Mouse (Mus musculus): Measurements from ENCODE around the gene Kansl3. TPM values are rescaled to one million over a fixed set of nuclear protein-coding genes. Genes with fewer than 3 reads are reported as not detected.

The Kansl3 gene
- 46.4 and 58.4 TPM in 2 replicates for total RNA-seq (2023)

DNA sequence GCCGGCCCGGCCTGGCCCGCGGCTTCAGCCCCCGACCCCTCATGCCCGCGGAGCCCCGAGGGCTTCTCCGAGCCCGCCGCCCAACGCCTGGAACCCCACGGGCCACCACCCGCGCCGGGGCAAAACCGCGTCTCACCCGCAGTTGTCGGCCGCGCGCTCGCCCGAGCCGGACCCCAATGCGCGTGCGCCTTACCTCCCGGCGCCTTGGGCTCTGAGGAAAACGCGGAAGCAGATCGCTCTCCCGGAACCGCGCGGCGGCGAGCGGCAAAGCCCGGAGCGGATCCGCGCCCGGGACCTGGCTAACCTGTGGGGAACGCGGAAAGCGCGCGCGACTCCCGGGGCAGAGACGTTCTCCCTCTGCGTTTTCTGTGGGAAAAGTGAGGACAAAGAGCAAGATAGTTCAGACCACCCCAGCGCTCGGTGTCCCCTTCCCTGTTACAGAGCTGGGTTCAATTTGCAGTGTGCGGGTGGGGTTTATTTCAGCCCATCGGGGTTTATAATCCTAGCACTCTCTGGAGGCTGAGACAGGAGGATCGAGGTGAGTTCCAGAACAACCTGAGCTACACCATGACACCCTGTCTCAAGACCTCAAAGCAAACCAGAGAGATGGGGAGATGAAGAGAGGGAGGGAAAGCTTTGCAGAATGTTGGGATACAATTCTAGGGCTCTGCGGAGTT, at the start of gene Kansl3:
Gene Kansl3, minus strand, starts transcription at position 213 of the 677 bp plus-strand sequence.

DNA sequence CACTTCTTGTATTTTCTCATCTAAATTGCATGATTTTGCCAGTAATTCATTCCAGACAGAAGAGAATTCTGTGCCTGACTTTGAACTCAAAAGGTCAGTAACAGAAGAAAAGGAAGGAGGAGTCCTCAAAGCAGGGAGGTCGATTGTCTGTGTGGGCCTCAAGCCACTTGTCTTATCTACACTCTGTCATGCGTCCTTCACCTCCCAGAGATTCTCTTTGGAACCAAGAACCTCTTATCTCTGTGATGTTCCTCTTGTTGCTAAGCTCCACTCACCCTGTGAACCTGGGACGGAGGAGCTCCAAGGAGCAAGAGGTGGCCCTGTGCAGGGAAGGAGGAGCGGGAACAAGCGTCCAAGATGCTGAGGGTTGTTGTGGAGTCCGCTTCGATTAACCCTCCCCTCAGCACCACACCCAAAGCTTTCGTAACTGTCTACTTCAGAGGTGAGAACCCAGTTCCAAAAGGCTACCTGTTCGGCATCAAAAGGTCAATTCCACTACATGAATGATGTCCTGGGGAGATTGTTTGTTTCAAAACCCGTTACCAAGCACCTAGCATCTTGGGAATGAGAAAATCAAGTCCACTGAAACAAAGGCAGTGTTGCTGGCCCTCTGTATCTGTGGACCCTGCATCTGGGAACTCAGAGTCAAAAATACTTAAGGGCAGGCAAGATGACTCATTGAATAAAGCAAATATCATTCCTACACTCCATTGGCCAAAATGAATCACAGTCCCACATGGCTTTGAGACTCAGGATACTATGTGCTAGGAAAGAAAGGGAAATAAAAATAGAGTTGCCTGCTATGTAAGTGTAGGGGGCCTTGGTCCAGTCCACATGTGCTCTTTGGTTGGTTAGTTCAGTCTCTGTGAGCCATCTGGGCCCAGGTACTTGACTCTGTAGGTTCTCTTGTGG, 3.2 kb upstream of the Kansl3 start, which contains the start of gene Fer1l5:
Gene Fer1l5, plus strand, starts transcription at position 358 of the 912 bp plus-strand sequence.

DNA sequence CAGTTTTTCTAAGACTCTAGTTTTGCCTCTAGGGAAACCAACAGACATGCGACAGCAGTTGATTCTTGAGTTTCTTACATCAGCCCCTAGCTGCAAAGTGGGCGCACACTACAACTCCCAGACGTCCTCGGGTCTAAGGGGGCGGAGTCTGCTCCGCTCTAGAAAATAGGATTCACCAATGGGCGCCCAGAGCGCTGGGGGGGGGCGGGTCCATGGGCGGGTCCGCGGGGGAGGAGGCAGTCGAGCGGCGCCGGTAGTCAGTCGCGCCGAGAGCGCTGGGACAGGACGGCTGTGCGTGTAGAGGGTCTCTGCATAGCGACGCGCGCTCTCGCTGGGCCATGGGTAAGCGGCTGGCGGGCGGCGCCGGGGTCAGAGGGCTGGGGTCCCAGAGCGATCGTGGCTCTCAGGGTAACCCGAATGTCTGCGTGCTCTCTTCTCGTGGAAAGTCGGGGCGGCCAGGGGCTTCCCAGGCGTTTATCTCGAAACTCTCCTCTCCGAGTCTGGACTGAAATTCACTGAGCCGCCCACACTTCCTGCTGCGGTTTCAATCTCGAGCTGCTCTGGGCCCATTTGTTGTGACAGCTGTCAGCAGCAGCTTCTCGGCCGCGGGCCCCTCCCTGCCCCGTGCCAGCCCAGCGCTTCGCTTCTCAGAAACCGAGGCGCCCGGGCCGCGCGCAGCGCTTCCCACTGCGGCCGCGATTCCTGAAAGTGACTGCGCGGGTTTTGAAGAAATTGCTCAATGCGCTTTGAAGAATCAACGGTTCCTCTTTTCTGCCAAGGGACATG, 61.3 kb downstream of the Kansl3 start, which contains the start of gene Arid5a:
Gene Arid5a, plus strand, starts transcription at position 239 of the 786 bp plus-strand sequence.

Other genes with a start within 250 kb of the Kansl3 start
- gene Uggt1, start 124.5 kb downstream of the Kansl3 start, total RNA-seq (2023), result 54.4 and 68.0 TPM in 2 replicates
- gene Neurl3, start 94.5 kb downstream of the Kansl3 start, total RNA-seq (2023), result 306 and 308 TPM in 2 replicates
- 112 and 142 TPM in 2 replicates for gene Arid5a, start 61.4 kb downstream of the Kansl3 start, total RNA-seq (2023)
- not detected in 2 replicates for gene Fer1l5, start 3.1 kb upstream of the Kansl3 start, total RNA-seq (2023)
- gene Lman2l, start 76.1 kb upstream of the Kansl3 start, total RNA-seq (2023), result 31.8 and 42.1 TPM in 2 replicates
- 27.9 and 32.5 TPM in 2 replicates for gene Cnnm4, start 102.4 kb upstream of the Kansl3 start, total RNA-seq (2023)
- 30.7 and 40.0 TPM in 2 replicates for gene Cnnm3, start 142.7 kb upstream of the Kansl3 start, total RNA-seq (2023)
- gene Ankrd23, start 167.7 kb upstream of the Kansl3 start, total RNA-seq (2023), result 1.1 and 2.4 TPM in 2 replicates
- gene Gm42417, start 170.2 kb upstream of the Kansl3 start, total RNA-seq (2023), result 3.4 TPM in 1 of 2 replicates, not detected in the other
- 6.4 and 6.7 TPM in 2 replicates for gene Ankrd39, start 178.3 kb upstream of the Kansl3 start, total RNA-seq (2023)
- gene Sema4c, start 189.2 kb upstream of the Kansl3 start, total RNA-seq (2023), result 0.68 and 0.79 TPM in 2 replicates

Measured in neutrophil, adult 65 days (primary cell).